Mouse (Mus musculus): ENCODE measurements at regions not wholly inside any gene's neighbourhood (a gene's known extent, or its start where the extent isn't known, plus 50 kb on each side); places are given as distances from the start of the nearest gene placed in this dataset.

GRCm38 (mm10) chr10:108066241-108066640 is 95.8 kb upstream of the Ppp1r12a start:
- dilution Hi-C loops (cut with MboI; ENCODE audit: extremely low pct_ligation_motif_present, extremely low pct_unique_long_range_greater_than_20kb, low sequenced_read_pairs): no loop called here
- 0 out of 4 replicates have a peak, but pooled peaks cover 0 to 3% of the 10 kb centered on the region in 2 experiments for H3K4me1 ChIP-seq (ENCODE audit: control insufficient read depth in 1 of 2, insufficient read depth in 2 of 2)
- no peaks in the 10 kb centered on the region for H3K9me3 ChIP-seq (replicated peaks; ENCODE audit: low read length)
- in situ Hi-C loops (cut with MboI; ENCODE audit: low pct_ligation_motif_present, low pct_unique_long_range_greater_than_20kb, low sequenced_read_pairs): no loop called here
- H3K27ac ChIP-seq (ENCODE audit: insufficient read depth, low read depth): no peak overlapping the region
- H3K4me3 ChIP-seq (replicated peaks in 1 of 3; ENCODE audit: low read depth in 2 of 3, low read length in 2 of 3, poor library complexity in 1 of 3): no peak overlapping the region
- DNase-seq (ENCODE audit: extremely low read depth): peak; percentile 3
- no peaks in the 10 kb centered on the region for H3K36me3 ChIP-seq (replicated peaks in 1 of 2; ENCODE audit: control insufficient read depth in 1 of 2, insufficient read depth in 1 of 2, low read length in 1 of 2)
- TF ChIP-seq GABPA (IDR thresholded peaks at IDR 0.05; ENCODE audit: insufficient replicate concordance, low read depth, low read length) (no peak), HCFC1 (IDR thresholded peaks at IDR 0.05; ENCODE audit: low read depth, low read length) (no peak), MAX (IDR thresholded peaks at IDR 0.05; ENCODE audit: low read length) (no peak), JUND (conservative IDR thresholded peaks at IDR 0.05; ENCODE audit: low read depth, low read length) (no peak)
- H3K4me2 ChIP-seq (ENCODE audit: insufficient read depth, low read depth, poor library complexity, severe bottlenecking): no peak overlapping the region
- H3K27me3 ChIP-seq (replicated peaks): no peaks in the 10 kb centered on the region
- H3K79me2 ChIP-seq (replicated peaks; ENCODE audit: control insufficient read depth, extremely low read depth, insufficient read depth, poor library complexity, severe bottlenecking): no peaks in the 10 kb centered on the region
- H3K9ac ChIP-seq (ENCODE audit: insufficient read depth, low read depth): no peak overlapping the region

DNA sequence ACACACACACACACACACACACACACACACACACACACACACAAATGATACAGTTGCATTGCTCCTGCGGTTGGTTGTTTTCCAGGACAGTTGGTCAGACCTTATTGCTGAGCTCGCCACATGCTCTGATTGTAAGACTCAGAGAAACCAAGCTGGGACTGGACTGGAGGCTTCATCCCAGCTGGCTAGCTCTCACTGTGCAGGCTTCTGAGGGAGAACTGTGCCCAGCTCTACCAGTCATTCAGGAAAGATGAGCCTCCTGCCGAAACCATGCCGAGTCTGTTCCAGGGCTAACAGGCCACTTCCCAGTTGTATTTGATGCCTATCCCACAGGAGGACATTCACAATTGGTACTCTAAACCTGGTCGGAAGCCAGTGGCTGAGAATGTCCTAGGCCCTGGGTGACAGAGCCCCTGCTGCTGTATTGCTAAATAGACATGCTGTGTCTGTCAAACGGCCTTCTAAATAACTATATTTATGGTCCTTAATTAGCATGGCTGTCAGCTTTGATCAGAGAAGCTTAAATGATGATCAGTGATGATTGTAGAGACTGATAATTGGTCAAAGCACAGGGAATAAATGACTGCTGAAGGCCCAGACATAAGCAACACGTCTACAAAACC is 100.1 kb upstream of the Ppp1r12a start:
- TF ChIP-seq CHD1 (IDR thresholded peaks at IDR 0.05; ENCODE audit: low read depth, low read length): no peak
- no peak for TF ChIP-seq MEF2A (IDR thresholded peaks at IDR 0.05; ENCODE audit: borderline replicate concordance, low read depth, low read length)
- no peak for TF ChIP-seq RCOR1 (conservative IDR thresholded peaks at IDR 0.05; ENCODE audit: low read depth, low read length)
- no peak for TF ChIP-seq POLR2A (IDR thresholded peaks at IDR 0.05; ENCODE audit: low read depth, low read length)
- no peak for TF ChIP-seq MAZ (IDR thresholded peaks at IDR 0.05; ENCODE audit: low read depth, low read length)
- no peak for TF ChIP-seq ETS1 (conservative IDR thresholded peaks at IDR 0.05; ENCODE audit: low read depth, low read length)
- TF ChIP-seq PAX5 (IDR thresholded peaks at IDR 0.05; ENCODE audit: low read length): no peak
- TF ChIP-seq ELF1 (IDR thresholded peaks at IDR 0.05; ENCODE audit: low read depth, low read length): no peak
- no peak for TF ChIP-seq NELFE (IDR thresholded peaks at IDR 0.05; ENCODE audit: low read depth, low read length)
- no peak for TF ChIP-seq UBTF (IDR thresholded peaks at IDR 0.05; ENCODE audit: low read depth, low read length)
- TF ChIP-seq ZNF384 (IDR thresholded peaks at IDR 0.05; ENCODE audit: low read depth, low read length): no peak
- TF ChIP-seq BHLHE40 (IDR thresholded peaks at IDR 0.05; ENCODE audit: low read depth, low read length): no peak
- Histone ChIP-seq H3K36me3 (replicated peaks in 1 of 2; ENCODE audit: control insufficient read depth in 1 of 2, insufficient read depth in 1 of 2, low read length in 1 of 2) (no peaks in the 10 kb centered on the region), H3K27ac (ENCODE audit: insufficient read depth, low read depth) (no peak overlapping the region), H3K27me3 (replicated peaks) (no peaks in the 10 kb centered on the region), H3K4me1 (ENCODE audit: control insufficient read depth in 1 of 2, insufficient read depth in 2 of 2) (no peaks in the 10 kb centered on the region; a peak in 1 of 4 replicates), H3K79me2 (replicated peaks; ENCODE audit: control insufficient read depth, extremely low read depth, insufficient read depth, poor library complexity, severe bottlenecking) (no peaks in the 10 kb centered on the region), H3K4me2 (ENCODE audit: insufficient read depth, low read depth, poor library complexity, severe bottlenecking) (no peak overlapping the region), H3K9ac (ENCODE audit: insufficient read depth, low read depth) (no peak overlapping the region), H3K4me3 (replicated peaks in 1 of 3; ENCODE audit: low read depth in 2 of 3, low read length in 2 of 3, poor library complexity in 1 of 3) (no peak overlapping the region), H3K9me3 (replicated peaks; ENCODE audit: low read length) (no peaks in the 10 kb centered on the region)
- dilution Hi-C loops (cut with MboI; ENCODE audit: extremely low pct_ligation_motif_present, extremely low pct_unique_long_range_greater_than_20kb, low sequenced_read_pairs): no loop called here
- in situ Hi-C loops (cut with MboI; ENCODE audit: low pct_ligation_motif_present, low pct_unique_long_range_greater_than_20kb, low sequenced_read_pairs): no loop called here
- no peak for DNase-seq (ENCODE audit: extremely low read depth)
